Mouse (Mus musculus): ENCODE results near the gene Capn5. TPM values are rescaled to one million over a fixed set of nuclear protein-coding genes. Genes with fewer than 3 reads are reported as not detected.

Gene Capn5
- polyA plus RNA-seq, 1 experiment from 2014 or later: 18.7 TPM

- Histone ChIP-seq H3K4me3 (replicated peaks; ENCODE audit: low read length) (peak overlapping the region; percentile 60), H3K27ac (ENCODE audit: low read length) (no peak overlapping the region)
- no peak for ATAC-seq
These were observed 622 bp upstream of the Capn5 start for GRCm38 (mm10) chr7:98178560-98179231.

GRCm38 (mm10) chr7:98177566-98177928 is 527 bp downstream of the Capn5 start:
- no peaks in the 10 kb centered on the region for H3K36me3 ChIP-seq (ENCODE audit: control insufficient read depth, insufficient read depth)
- 7% methylated on average over 9 of the region's 9 CpGs for WGBS
- ATAC-seq: no peak
- H3K4me3 ChIP-seq (replicated peaks; ENCODE audit: low read length): peak overlapping the region; percentile 60
- peaks cover 17% of the 10 kb centered on the region for H3K4me1 ChIP-seq (replicated peaks; ENCODE audit: control insufficient read depth, insufficient read depth, low read length)
- H3K4me2 ChIP-seq (ENCODE audit: low read length): peak overlapping the region; percentile 75
- H3K9me3 ChIP-seq (ENCODE audit: control insufficient read depth, low read length): no peaks in the 10 kb centered on the region
- peaks cover 5% of the 10 kb centered on the region; the same call in 1 of the 2 replicates for H3K27me3 ChIP-seq (replicated peaks; ENCODE audit: control insufficient read depth, insufficient read depth, low read length)
- peak overlapping the region; percentile 83 for H3K9ac ChIP-seq (replicated peaks; ENCODE audit: low read depth, low read length)
- H3K27ac ChIP-seq (ENCODE audit: low read length): 0 out of 2 replicates have a peak overlapping the region, but pooled peaks have one; percentile 32

More at GRCm38 (mm10) chr7:98178560-98179231, 622 bp upstream of the Capn5 start:
- Histone ChIP-seq H3K4me2 (ENCODE audit: low read length) (peak overlapping the region; percentile 75), H3K4me1 (replicated peaks; ENCODE audit: control insufficient read depth, insufficient read depth, low read length) (peaks cover 17% of the 10 kb centered on the region), H3K9me3 (ENCODE audit: control insufficient read depth, low read length) (no peaks in the 10 kb centered on the region), H3K36me3 (ENCODE audit: control insufficient read depth, insufficient read depth) (no peaks in the 10 kb centered on the region), H3K27me3 (replicated peaks; ENCODE audit: control insufficient read depth, insufficient read depth, low read length) (peaks cover 5% of the 10 kb centered on the region; the same call in 1 of the 2 replicates), H3K9ac (replicated peaks; ENCODE audit: low read depth, low read length) (peak overlapping the region; percentile 83)
- WGBS: 97% methylated on average over 5 of the region's 5 CpGs

GRCm38 (mm10) chr7:98177071-98177485 is 996 bp downstream of the Capn5 start:
- peaks cover 5% of the 10 kb centered on the region; the same call in 1 of the 2 replicates for H3K27me3 ChIP-seq (replicated peaks; ENCODE audit: control insufficient read depth, insufficient read depth, low read length)
- no peak overlapping the region for H3K27ac ChIP-seq (ENCODE audit: low read length)
- peak overlapping the region; percentile 60 for H3K4me3 ChIP-seq (replicated peaks; ENCODE audit: low read length)
- no peak for ATAC-seq
- H3K9me3 ChIP-seq (ENCODE audit: control insufficient read depth, low read length): no peaks in the 10 kb centered on the region
- peak overlapping the region; percentile 83 for H3K9ac ChIP-seq (replicated peaks; ENCODE audit: low read depth, low read length)
- WGBS: 45% methylated on average over 2 of the region's 2 CpGs
- no peaks in the 10 kb centered on the region for H3K36me3 ChIP-seq (ENCODE audit: control insufficient read depth, insufficient read depth)
- H3K4me2 ChIP-seq (ENCODE audit: low read length): peak overlapping the region; percentile 75
- peaks cover 17% of the 10 kb centered on the region for H3K4me1 ChIP-seq (replicated peaks; ENCODE audit: control insufficient read depth, insufficient read depth, low read length)

- ATAC-seq: no peak
- peaks cover 17% of the 10 kb centered on the region for H3K4me1 ChIP-seq (replicated peaks; ENCODE audit: control insufficient read depth, insufficient read depth, low read length)
- H3K9me3 ChIP-seq (ENCODE audit: control insufficient read depth, low read length): no peaks in the 10 kb centered on the region
- H3K4me2 ChIP-seq (ENCODE audit: low read length): peak overlapping the region; percentile 75; the same call in 1 of the 2 replicates
- WGBS: 78% methylated on average over 8 of the region's 8 CpGs
- H3K9ac ChIP-seq (replicated peaks; ENCODE audit: low read depth, low read length): no peak overlapping the region
- H3K36me3 ChIP-seq (ENCODE audit: control insufficient read depth, insufficient read depth): no peaks in the 10 kb centered on the region
- H3K4me3 ChIP-seq (replicated peaks; ENCODE audit: low read length): no peak overlapping the region
- peaks cover 5% of the 10 kb centered on the region; the same call in 1 of the 2 replicates for H3K27me3 ChIP-seq (replicated peaks; ENCODE audit: control insufficient read depth, insufficient read depth, low read length)
- H3K27ac ChIP-seq (ENCODE audit: low read length): no peak overlapping the region
These were observed 1.6 kb downstream of the Capn5 start for GRCm38 (mm10) chr7:98176322-98177070.

- H3K27ac ChIP-seq (ENCODE audit: low read length): no peak overlapping the region
- 78% methylated on average over 4 of the region's 4 CpGs for WGBS
- H3K4me2 ChIP-seq (ENCODE audit: low read length): no peak overlapping the region
- no peaks in the 10 kb centered on the region for H3K9me3 ChIP-seq (ENCODE audit: control insufficient read depth, low read length)
- no peak for ATAC-seq
- H3K9ac ChIP-seq (replicated peaks; ENCODE audit: low read depth, low read length): no peak overlapping the region
- peaks cover 17% of the 10 kb centered on the region for H3K4me1 ChIP-seq (replicated peaks; ENCODE audit: control insufficient read depth, insufficient read depth, low read length)
- H3K4me3 ChIP-seq (replicated peaks; ENCODE audit: low read length): no peak overlapping the region
- no peaks in the 10 kb centered on the region for H3K36me3 ChIP-seq (ENCODE audit: control insufficient read depth, insufficient read depth)
- H3K27me3 ChIP-seq (replicated peaks; ENCODE audit: control insufficient read depth, insufficient read depth, low read length): peaks cover 5% of the 10 kb centered on the region; the same call in 1 of the 2 replicates
These were observed 3.0 kb downstream of the Capn5 start for GRCm38 (mm10) chr7:98174883-98175755.

- Histone ChIP-seq H3K4me3 (replicated peaks; ENCODE audit: low read length) (no peak overlapping the region), H3K4me2 (ENCODE audit: low read length) (no peak overlapping the region), H3K27ac (ENCODE audit: low read length) (no peak overlapping the region), H3K4me1 (replicated peaks; ENCODE audit: control insufficient read depth, insufficient read depth, low read length) (peaks cover 16% of the 10 kb centered on the region), H3K27me3 (replicated peaks; ENCODE audit: control insufficient read depth, insufficient read depth, low read length) (no peaks in the 10 kb centered on the region), H3K9me3 (ENCODE audit: control insufficient read depth, low read length) (no peaks in the 10 kb centered on the region), H3K36me3 (ENCODE audit: control insufficient read depth, insufficient read depth) (no peaks in the 10 kb centered on the region), H3K9ac (replicated peaks; ENCODE audit: low read depth, low read length) (no peak overlapping the region)
- WGBS: 76% methylated on average over 4 of the region's 4 CpGs
- ATAC-seq: no peak
These were observed 4.7 kb downstream of the Capn5 start for GRCm38 (mm10) chr7:98173408-98173807.

- no peaks in the 10 kb centered on the region for H3K36me3 ChIP-seq (ENCODE audit: control insufficient read depth, insufficient read depth)
- H3K4me1 ChIP-seq (replicated peaks; ENCODE audit: control insufficient read depth, insufficient read depth, low read length): peaks cover 13% of the 10 kb centered on the region
- no peaks in the 10 kb centered on the region for H3K9me3 ChIP-seq (ENCODE audit: control insufficient read depth, low read length)
- ATAC-seq: no peak
- H3K27me3 ChIP-seq (replicated peaks; ENCODE audit: control insufficient read depth, insufficient read depth, low read length): no peaks in the 10 kb centered on the region
- no peak overlapping the region for H3K4me3 ChIP-seq (replicated peaks; ENCODE audit: low read length)
- H3K9ac ChIP-seq (replicated peaks; ENCODE audit: low read depth, low read length): no peak overlapping the region
- no peak overlapping the region for H3K27ac ChIP-seq (ENCODE audit: low read length)
- 83% methylated on average over 8 of the region's 8 CpGs for WGBS
- H3K4me2 ChIP-seq (ENCODE audit: low read length): no peak overlapping the region
These were observed 5.4 kb downstream of the Capn5 start for GRCm38 (mm10) chr7:98172661-98173060.

- WGBS: 65% methylated on average over 6 of the region's 6 CpGs
- no peak overlapping the region for H3K27ac ChIP-seq (ENCODE audit: low read length)
- no peak overlapping the region for H3K9ac ChIP-seq (replicated peaks; ENCODE audit: low read depth, low read length)
- peaks cover 1% of the 10 kb centered on the region; the same call in 1 of the 2 replicates for H3K4me1 ChIP-seq (replicated peaks; ENCODE audit: control insufficient read depth, insufficient read depth, low read length)
- H3K36me3 ChIP-seq (ENCODE audit: control insufficient read depth, insufficient read depth): no peaks in the 10 kb centered on the region
- H3K4me3 ChIP-seq (replicated peaks; ENCODE audit: low read length): no peak overlapping the region
- no peak for ATAC-seq
- no peaks in the 10 kb centered on the region for H3K27me3 ChIP-seq (replicated peaks; ENCODE audit: control insufficient read depth, insufficient read depth, low read length)
- no peaks in the 10 kb centered on the region for H3K9me3 ChIP-seq (ENCODE audit: control insufficient read depth, low read length)
- H3K4me2 ChIP-seq (ENCODE audit: low read length): no peak overlapping the region
These were observed 6.7 kb downstream of the Capn5 start for GRCm38 (mm10) chr7:98171141-98172073.

Measured in forebrain, embryonic 16.5 days (tissue).